Mouse (Mus musculus): Measurements from ENCODE around the gene Gm7579. TPM values are rescaled to one million over a fixed set of nuclear protein-coding genes. Genes with fewer than 3 reads are reported as not detected.
"Not testable (repeated sequence)": the region's sequence is repeated elsewhere in the genome, so short reads cannot be mapped to it uniquely, and the experiment has no call there.

The Gm7579 gene
- total RNA-seq, 2 experiments from 2014 or later, result not detected

GRCm38 (mm10) chr7:142231540-142231939 lies 19.9 kb downstream of the Gm7579 start:
- intact Hi-C loops (cut with DNase I), result no loop called here
- TF ChIP-seq CTCF (IDR thresholded peaks at IDR 0.05), result no peak

GRCm38 (mm10) chr7:142240978-142241377 lies 29.3 kb downstream of the Gm7579 start, which contains the start of gene Gm40460:
Gene Gm40460, minus strand, starts transcription at chr7:142241078.
- Histone ChIP-seq H3K4me3 (no peak within 1 kb of the TSS), H3K27ac (no peak within 1 kb of the TSS)
- intact Hi-C loops (cut with DNase I), result no loop called here
- TF ChIP-seq CTCF (IDR thresholded peaks at IDR 0.05), result no peak
- DNase-seq, result no peak

More at GRCm38 (mm10) chr7:142231540-142231939, 19.9 kb downstream of the Gm7579 start:
- H3K4me3 ChIP-seq, result no peak overlapping the region
- H3K27ac ChIP-seq, result no peak overlapping the region
- no peak for DNase-seq

GRCm38 (mm10) chr7:142249824-142250223 lies 38.2 kb downstream of the Gm7579 start:
- peak; percentile 44; the same call in 1 of the 2 replicates for TF ChIP-seq CTCF (IDR thresholded peaks at IDR 0.05)
- Histone ChIP-seq H3K27ac (no peak overlapping the region), H3K4me3 (no peak overlapping the region)
- DNase-seq, result no peak
- intact Hi-C loops (cut with DNase I), result loop anchor here (5.0 kb wide), 1 partner anchor 103 kb away; no protein-coding TSS in a partner anchor

DNA sequence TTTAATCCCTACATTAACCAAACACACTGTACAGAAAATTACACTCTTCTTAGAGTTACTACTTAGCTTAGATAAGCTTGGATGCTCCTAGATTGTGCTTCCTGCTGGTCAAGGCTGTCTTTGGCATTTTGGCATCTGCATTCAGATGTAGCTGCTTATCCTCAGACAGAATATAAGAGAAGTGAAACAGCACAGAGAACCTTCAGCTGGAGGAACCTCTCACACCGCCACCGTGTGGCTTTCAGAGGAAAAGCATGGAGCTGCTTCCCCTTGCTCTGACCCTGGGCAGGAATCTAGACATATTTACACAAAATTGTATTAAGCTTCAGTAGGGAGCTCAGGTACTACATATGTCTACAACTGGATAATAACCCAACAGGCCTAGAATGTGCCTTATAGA lies 43.9 kb downstream of the Gm7579 start:
- Histone ChIP-seq H3K4me3 (no peak overlapping the region), H3K27ac (no peak overlapping the region)
- no peak for DNase-seq
- intact Hi-C loops (cut with DNase I), result no loop called here
- TF ChIP-seq CTCF (IDR thresholded peaks at IDR 0.05), result peak; percentile 71

GRCm38 (mm10) chr7:142258254-142258653 lies 46.6 kb downstream of the Gm7579 start, which contains the start of gene Gm2431:
Gene Gm2431, minus strand, starts transcription at chr7:142258354.
- H3K27ac ChIP-seq; DNase-seq; intact Hi-C loops (cut with DNase I); H3K4me3 ChIP-seq: not testable (repeated sequence)

Other genes with a start within 250 kb of the Gm7579 start
- 10 to 100 TPM; 52.2 to 53.1 TPM for gene Mob2, start 150.8 kb upstream of the Gm7579 start, total RNA-seq (2021)
- gene Dusp8, start 116.0 kb upstream of the Gm7579 start, total RNA-seq (2021), result 10 to 100 TPM; 20.5 to 44.4 TPM
- gene Gm45618, start 91.1 kb upstream of the Gm7579 start, total RNA-seq (2021), result not detected
- not detected for gene Gm39115, start 75.8 kb upstream of the Gm7579 start, total RNA-seq (2021)
- not detected for gene Gm45337, start 67.3 kb upstream of the Gm7579 start, total RNA-seq (2021)
- not detected for gene Gm29735, start 54.7 kb upstream of the Gm7579 start, total RNA-seq (2021)
- gene Gm4553, start 46.1 kb upstream of the Gm7579 start, total RNA-seq (2021), result not detected
- gene Krtap5-2, start 35.9 kb upstream of the Gm7579 start, total RNA-seq (2021), result not detected
- not detected for gene Gm10153, start 21.5 kb upstream of the Gm7579 start, total RNA-seq (2021)
- not detected for gene Krtap5-3, start 10.5 kb upstream of the Gm7579 start, total RNA-seq (2021)
- gene Krtap5-5, start 18.1 kb downstream of the Gm7579 start, total RNA-seq (2021), result not detected
- not detected for gene Gm40460, start 29.2 kb downstream of the Gm7579 start, total RNA-seq (2021)
- not detected for gene Gm2431, start 46.5 kb downstream of the Gm7579 start, total RNA-seq (2021)
- gene Gm4559, start 62.5 kb downstream of the Gm7579 start, total RNA-seq (2021), result not detected
- not detected for gene Krtap5-1, start 85.3 kb downstream of the Gm7579 start, total RNA-seq (2021)
- not detected for gene Krtap5-4, start 91.7 kb downstream of the Gm7579 start, total RNA-seq (2021)
- gene Ifitm10, start 161.9 kb downstream of the Gm7579 start, total RNA-seq (2021), result 1 to 10 TPM; 3.0 to 4.1 TPM
- 1 to 10 TPM; 1.5 to 1.8 TPM for gene Gm49369, start 170.8 kb downstream of the Gm7579 start, total RNA-seq (2021)
- 100 to 1,000 TPM; 411 to 467 TPM for gene Ctsd, start 176.2 kb downstream of the Gm7579 start, total RNA-seq (2021)
- not detected for gene Syt8, start 223.0 kb downstream of the Gm7579 start, total RNA-seq (2021)
- over 10,000 TPM; 15,929 to 19,962 TPM for gene Tnni2, start 229.9 kb downstream of the Gm7579 start, total RNA-seq (2021)
- gene Lsp1, start 248.9 kb downstream of the Gm7579 start, total RNA-seq (2021), result 10 to 100 TPM; 25.8 to 47.3 TPM